Mouse (Mus musculus): ENCODE data around the gene Ccl19. TPM values are rescaled to one million over a fixed set of nuclear protein-coding genes. Genes with fewer than 3 reads are reported as not detected.
"Not testable (repeated sequence)": the region's sequence is repeated elsewhere in the genome, so short reads cannot be mapped to it uniquely, and the experiment has no call there.

Ccl19 gene
- under 1 TPM in 1 of 2 experiments, not detected in 1; 0.86 TPM for total RNA-seq (2021)

DNA sequence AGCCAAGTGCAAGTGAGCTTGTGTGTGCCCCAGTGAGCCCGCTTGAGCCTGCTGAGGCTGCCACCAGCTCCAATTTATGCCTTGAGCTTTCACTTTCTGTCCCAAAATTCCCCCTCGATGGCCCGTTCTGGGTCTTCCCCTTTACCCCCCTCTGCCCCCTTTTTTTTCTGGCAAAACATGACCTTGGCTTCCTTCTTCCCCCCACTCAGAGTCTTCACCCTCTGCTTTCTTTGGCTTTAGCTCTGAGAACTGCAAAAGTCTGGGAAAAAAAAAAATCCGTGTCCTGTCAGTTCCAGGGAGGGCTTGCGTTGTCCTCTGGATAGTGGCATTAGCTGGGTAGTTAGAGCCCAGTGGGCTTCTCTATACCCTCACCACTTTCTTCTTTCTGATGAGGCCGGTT lies at the start of gene Ccl19:
Gene Ccl19 (minus strand): TSS at position 101 of the 400 bp plus-strand sequence.
- not testable (repeated sequence) for DNase-seq (ENCODE audit: extremely low spot score in 1 of 2, low spot score in 1 of 2)

DNA sequence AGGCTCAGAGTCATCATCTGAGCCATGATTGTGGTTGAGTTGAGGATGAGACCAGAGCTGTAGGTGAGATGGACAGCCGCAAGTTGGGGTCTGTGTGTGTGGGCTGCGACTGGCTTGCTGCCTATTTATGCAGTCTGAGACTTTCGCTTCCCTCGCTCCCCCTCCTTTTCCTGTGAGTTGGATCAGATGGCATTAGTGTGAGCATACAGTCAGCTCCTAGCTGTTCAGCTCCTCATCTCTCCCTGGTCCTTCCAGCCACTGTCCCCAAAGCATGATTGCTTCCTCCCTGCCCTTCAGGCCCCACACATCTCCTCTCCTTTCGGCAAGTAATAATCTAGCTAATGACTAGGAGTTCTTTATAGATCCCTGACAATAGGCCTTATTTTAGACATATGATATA lies 17.5 kb upstream of the Ccl19 start, which contains the start of gene Ccl21a:
Gene Ccl21a (minus strand): TSS at position 101 of the 400 bp plus-strand sequence.
- not testable (repeated sequence) for DNase-seq (ENCODE audit: extremely low spot score in 1 of 2, low spot score in 1 of 2)

DNA sequence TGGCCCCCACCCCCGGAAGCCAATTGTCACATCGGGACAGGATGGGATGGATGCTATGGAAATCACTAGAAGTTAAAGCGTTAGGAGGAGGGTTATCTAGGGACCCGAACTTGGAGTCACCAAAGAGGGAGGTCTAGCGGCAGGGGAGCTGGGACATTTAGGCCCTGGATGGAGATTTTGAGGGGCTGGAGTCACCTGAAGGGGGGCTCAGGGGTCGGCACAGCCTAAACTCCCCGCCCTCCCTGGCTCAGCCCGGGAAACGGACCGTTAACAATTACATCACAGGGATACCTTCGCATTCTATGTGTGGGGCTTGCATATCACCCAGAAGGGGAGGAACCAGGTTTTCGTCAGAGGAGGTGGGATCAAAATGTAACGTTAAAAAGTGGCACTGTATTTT lies 21.1 kb downstream of the Ccl19 start, which contains the start of gene 4930578G10Rik:
Gene 4930578G10Rik (plus strand): TSS at position 301 of the 400 bp plus-strand sequence.
- DNase-seq (ENCODE audit: extremely low spot score in 1 of 2, low spot score in 1 of 2): not testable (repeated sequence)

Other genes starting within 250 kb of the Ccl19 start
- gene Fam205a2, start 228.4 kb downstream of the Ccl19 start, total RNA-seq (2021): under 1 TPM in 1 of 2 experiments, not detected in 1; 0.52 TPM
- gene Gm10591, start 144.4 kb downstream of the Ccl19 start, total RNA-seq (2021): not detected
- gene Gm2564, start 126.9 kb downstream of the Ccl19 start, total RNA-seq (2021): 10 to 100 TPM; 12.3 to 13.7 TPM
- gene Ccl27b, start 101.3 kb downstream of the Ccl19 start, total RNA-seq (2021): 1 to 10 TPM in 1 of 2 experiments, not detected in 1; 6.1 TPM
- gene Il11ra2, start 94.7 kb downstream of the Ccl19 start, total RNA-seq (2021): under 1 TPM in 1 of 2 experiments, not detected in 1; 0.47 TPM
- 1 to 10 TPM in 1 of 2 experiments, under 1 TPM in 1; 0.49 to 2.7 TPM for gene 4930578G10Rik, start 21.0 kb downstream of the Ccl19 start, total RNA-seq (2021)
- not detected for gene Ccl21a, start 17.4 kb upstream of the Ccl19 start, total RNA-seq (2021)
- gene Fam205a1, start 97.3 kb upstream of the Ccl19 start, total RNA-seq (2021): under 1 TPM; 0.12 to 0.20 TPM
- under 1 TPM; 0.64 to 0.80 TPM for gene Gm12394, start 100.2 kb upstream of the Ccl19 start, total RNA-seq (2021)
- gene Fam205c, start 117.7 kb upstream of the Ccl19 start, total RNA-seq (2021): under 1 TPM; 0.64 to 0.87 TPM
- gene Phf24, start 160.1 kb upstream of the Ccl19 start, total RNA-seq (2021): 100 to 1,000 TPM; 137 to 149 TPM
- 100 to 1,000 TPM; 208 to 224 TPM for gene Dnajb5, start 193.2 kb upstream of the Ccl19 start, total RNA-seq (2021)
- gene 1700022I11Rik, start 213.0 kb upstream of the Ccl19 start, total RNA-seq (2021): not detected
- gene Vcp, start 243.9 kb upstream of the Ccl19 start, total RNA-seq (2021): 100 to 1,000 TPM; 191 to 201 TPM

Data from layer of hippocampus, postnatal 25 days (tissue).